Mouse (Mus musculus) testis, adult 2 months (tissue): ENCODE results near the gene Unc13d. TPM values are rescaled to one million over a fixed set of nuclear protein-coding genes. Genes with fewer than 3 reads are reported as not detected.
A peak's percentile ranks its signal among the peaks of the same experiment; 100 is the strongest.

Experiments used
- H3K27ac ChIP-seq: fragments of 200-500 bp; 2 replicates; pipeline ENCODE4 v1.5.1; 2012; ENCODE audit warnings: low read depth, low read length; ENCODE audit not compliant: control insufficient read depth, insufficient read depth
- H3K27me3 ChIP-seq: fragments of 200-500 bp; 2 replicates; pipeline ENCODE4 v1.6.1; 2012; ENCODE audit warnings: mild to moderate bottlenecking, low read length, moderate library complexity; ENCODE audit not compliant: control insufficient read depth, insufficient read depth
- H3K36me3 ChIP-seq: fragments of 200-500 bp; 2 replicates; pipeline ENCODE4 v1.6.1; 2012; ENCODE audit warnings: mild to moderate bottlenecking, low read length; ENCODE audit not compliant: control insufficient read depth, insufficient read depth
- H3K4me1 ChIP-seq: fragments of 200-500 bp; 2 replicates; pipeline ENCODE4 v1.6.1; 2012; ENCODE audit warnings: low read length; ENCODE audit not compliant: control insufficient read depth, insufficient read depth
- H3K4me3 ChIP-seq: fragments of 200-500 bp; 2 replicates; pipeline ENCODE4 v1.5.1; 2012; ENCODE audit warnings: low read depth, mild to moderate bottlenecking, low read length, moderate library complexity, mixed read lengths; ENCODE audit not compliant: control insufficient read depth
- CTCF ChIP-seq: fragments of 200-500 bp; IDR thresholded peaks from 2 replicates; pipeline ENCODE4 v1.5.1; 2012; ENCODE audit warnings: low read depth, mild to moderate bottlenecking, inconsistent platforms, low read length, moderate library complexity; ENCODE audit not compliant: control insufficient read depth, insufficient read depth, insufficient replicate concordance
- POLR2A ChIP-seq: fragments of 200-500 bp; IDR thresholded peaks from 2 replicates; pipeline ENCODE4 v1.6.1; 2012; ENCODE audit warnings: low read depth, mild to moderate bottlenecking, inconsistent platforms, low read length, moderate library complexity; ENCODE audit not compliant: control insufficient read depth
- polyA plus RNA-seq: library from polyadenylated mRNA; depleted of rRNA; stranded (reverse); fragments of >200 nt; gene quantifications from 2 replicates; pipeline ENCODE4 v1.2.3, GENCODE M21; 2012

The Unc13d gene
- polyA plus RNA-seq, 1 experiment, result 3.4 TPM

- Histone ChIP-seq H3K27me3 (no peaks in the 10 kb centered on the region), H3K36me3 (no peaks in the 10 kb centered on the region), H3K4me3 (no peak overlapping the region), H3K4me1 (peaks cover 38% of the 10 kb centered on the region), H3K27ac (peak overlapping the region; percentile 21; the same call in 1 of the 2 replicates)
- TF ChIP-seq POLR2A, result no peak
- TF ChIP-seq CTCF, result no peak
These were observed 28.6 kb upstream of the Unc13d start for GRCm38 (mm10) chr11:116106154-116106962.

GRCm38 (mm10) chr11:116105065-116105464 is 27.3 kb upstream of the Unc13d start:
- no peak for TF ChIP-seq CTCF
- no peak for TF ChIP-seq POLR2A
- no peak overlapping the region for H3K4me3 ChIP-seq
- peak overlapping the region; percentile 19; the same call in 1 of the 2 replicates for H3K27ac ChIP-seq
- peaks cover 42% of the 10 kb centered on the region for H3K4me1 ChIP-seq
- no peaks in the 10 kb centered on the region for H3K27me3 ChIP-seq
- H3K36me3 ChIP-seq, result no peaks in the 10 kb centered on the region

- H3K4me3 ChIP-seq, result no peak overlapping the region
- no peak for TF ChIP-seq CTCF
- no peak for TF ChIP-seq POLR2A
- no peaks in the 10 kb centered on the region for H3K27me3 ChIP-seq
- H3K27ac ChIP-seq, result peak overlapping the region; percentile 80
- H3K4me1 ChIP-seq, result peaks cover 39% of the 10 kb centered on the region
- H3K36me3 ChIP-seq, result no peaks in the 10 kb centered on the region
These were observed 26.4 kb upstream of the Unc13d start for GRCm38 (mm10) chr11:116104006-116104646.

- Histone ChIP-seq H3K27me3 (no peaks in the 10 kb centered on the region), H3K4me1 (peaks cover 41% of the 10 kb centered on the region), H3K36me3 (no peaks in the 10 kb centered on the region), H3K27ac (peak overlapping the region; percentile 64), H3K4me3 (no peak overlapping the region)
- no peak for TF ChIP-seq CTCF
- no peak for TF ChIP-seq POLR2A
These were observed 25.8 kb upstream of the Unc13d start for GRCm38 (mm10) chr11:116103572-116103971.

- Histone ChIP-seq H3K4me3 (no peak overlapping the region), H3K27me3 (no peaks in the 10 kb centered on the region), H3K4me1 (peaks cover 32% of the 10 kb centered on the region), H3K27ac (peak overlapping the region; percentile 81), H3K36me3 (no peaks in the 10 kb centered on the region)
- TF ChIP-seq CTCF, result no peak
These were observed 24.7 kb upstream of the Unc13d start for GRCm38 (mm10) chr11:116102472-116102871.

- Histone ChIP-seq H3K4me3 (no peak overlapping the region), H3K4me1 (peaks cover 27% of the 10 kb centered on the region), H3K36me3 (no peaks in the 10 kb centered on the region), H3K27me3 (no peaks in the 10 kb centered on the region), H3K27ac (peak overlapping the region; percentile 81)
- no peak for TF ChIP-seq POLR2A
- TF ChIP-seq CTCF, result no peak
These were observed 24.2 kb upstream of the Unc13d start for GRCm38 (mm10) chr11:116101931-116102381.

- TF ChIP-seq CTCF, result no peak
- TF ChIP-seq POLR2A, result no peak
- Histone ChIP-seq H3K27me3 (no peaks in the 10 kb centered on the region), H3K36me3 (no peaks in the 10 kb centered on the region), H3K4me1 (peaks cover 22% of the 10 kb centered on the region), H3K27ac (peak overlapping the region; percentile 8), H3K4me3 (no peak overlapping the region)
These were observed 23.1 kb upstream of the Unc13d start for GRCm38 (mm10) chr11:116100839-116101238.
